In genomic region chr8:46811021-46811622, GRCm38 (mm10) we compare ENCODE assay signal across 8 mouse cellular contexts.
A peak's percentile ranks its signal among the peaks of the same experiment; 100 is the strongest.
DNase-seq lines count a peak whose midpoint lies in the region; ATAC-seq lines count a peak whose summit lies in the region.

No protein-coding gene starts in this region.

- no peaks in the 10 kb centered on the region for H3K27me3 ChIP-seq in midbrain, embryonic 11.5 days (ENCODE audit: control insufficient read depth, insufficient read depth, low read length)
- H3K27me3 ChIP-seq in kidney, embryonic 16.5 days (ENCODE audit: insufficient read depth, low read length) = no peaks in the 10 kb centered on the region

- H3K36me3 ChIP-seq in midbrain, embryonic 11.5 days (ENCODE audit: control insufficient read depth, insufficient read depth, low read length) = peaks cover 8% of the 10 kb centered on the region; the same call in 1 of the 2 replicates
- H3K36me3 ChIP-seq in kidney, embryonic 16.5 days (ENCODE audit: insufficient read depth, low read length) = peaks cover 38% of the 10 kb centered on the region

- H3K27ac ChIP-seq in midbrain, embryonic 11.5 days (ENCODE audit: low read depth, low read length) = no peak overlapping the region
- no peak overlapping the region for H3K27ac ChIP-seq in kidney, embryonic 16.5 days (ENCODE audit: low read length)

- DNase-seq in 3134 (ENCODE audit: extremely low read depth, insufficient read length, low spot score) (peak; percentile 60), 416B (ENCODE audit: low read depth) (peak; percentile 91)
- peak; percentile 15 to 34 for DNase-seq in frontal cortex, postnatal 25 days (ENCODE audit: low spot score in 2 of 2)
- DNase-seq in left cerebral cortex, adult 8-10 months (ENCODE audit: low spot score in 2 of 2) = peak; percentile 45 to 84
- no peak for DNase-seq in midbrain, embryonic 11.5 days (ENCODE audit: low spot score, missing footprints)
- no peak for DNase-seq in natural killer cell, adult 2 months (ENCODE audit: low spot score in 2 of 2)
- DNase-seq in spleen, adult 18-20 months = no peak

- H3K9me3 ChIP-seq in midbrain, embryonic 11.5 days (ENCODE audit: control insufficient read depth, low read length) = peaks cover 5% of the 10 kb centered on the region; the same call in 1 of the 2 replicates
- peaks cover 8% of the 10 kb centered on the region; the same call in 1 of the 2 replicates for H3K9me3 ChIP-seq in kidney, embryonic 16.5 days (ENCODE audit: low read length)

- WGBS in midbrain, embryonic 11.5 days = 88% methylated on average over 11 of the region's 11 CpGs
- WGBS in kidney, embryonic 16.5 days = 83% methylated on average over 11 of the region's 11 CpGs

- no peak for ATAC-seq in midbrain, embryonic 11.5 days (ENCODE audit: low FRiP score)
- no peak for ATAC-seq in kidney, embryonic 16.5 days (ENCODE audit: low FRiP score, low TSS enrichment)

- no peak overlapping the region for H3K9ac ChIP-seq in midbrain, embryonic 11.5 days (ENCODE audit: low read length)
- H3K9ac ChIP-seq in kidney, embryonic 16.5 days (replicated peaks; ENCODE audit: low read length) = no peak overlapping the region

- no peak overlapping the region for H3K4me2 ChIP-seq in midbrain, embryonic 11.5 days
- no peak overlapping the region for H3K4me2 ChIP-seq in kidney, embryonic 16.5 days (replicated peaks; ENCODE audit: low read depth, low read length)

- H3K4me3 ChIP-seq in midbrain, embryonic 11.5 days (ENCODE audit: low read depth, low read length) = no peak overlapping the region
- H3K4me3 ChIP-seq in kidney, embryonic 16.5 days (ENCODE audit: low read length) = no peak overlapping the region

- no peaks in the 10 kb centered on the region for H3K4me1 ChIP-seq in midbrain, embryonic 11.5 days (ENCODE audit: control insufficient read depth, insufficient read depth, low read length)
- H3K4me1 ChIP-seq in kidney, embryonic 16.5 days (ENCODE audit: insufficient read depth, low read length) = no peaks in the 10 kb centered on the region

Comparison
In these comparisons a context has a peak if more than half of its experiments do, and no peak if none do; other contexts are left out.
1. DNase-seq: peak in 3134 (single experiment), 416B (single experiment), frontal cortex, postnatal 25 days (2 of 2) and left cerebral cortex, adult 8-10 months (2 of 2); none in midbrain, embryonic 11.5 days (single experiment), natural killer cell, adult 2 months (0 of 2) and spleen, adult 18-20 months (0 of 2).